Mouse (Mus musculus): ENCODE results near the gene Jph3.

GRCm38 (mm10) chr8:121795461-121795860, 66.0 kb downstream of the Jph3 start:
- TF ChIP-seq GATA1 (IDR thresholded peaks at IDR 0.05; ENCODE audit: borderline replicate concordance, low read length) (no peak), FLI1 (IDR thresholded peaks at IDR 0.05; ENCODE audit: low read length) (no peak)
